Mouse (Mus musculus) induced T-regulatory cell, adult 2 months (primary cell): ENCODE measurements around the gene Car10.
A peak's percentile ranks its signal among the peaks of the same experiment; 100 is the strongest.

Experiments
- DNase-seq: peaks from one replicate; pipeline ENCODE4 v3.0.0-alpha.2; 2012; ENCODE audit warnings: low read depth

The Car10 gene

GRCm38 (mm10) chr11:93497896-93498295 lies 400.1 kb downstream of the Car10 start:
- no peak for DNase-seq

DNA sequence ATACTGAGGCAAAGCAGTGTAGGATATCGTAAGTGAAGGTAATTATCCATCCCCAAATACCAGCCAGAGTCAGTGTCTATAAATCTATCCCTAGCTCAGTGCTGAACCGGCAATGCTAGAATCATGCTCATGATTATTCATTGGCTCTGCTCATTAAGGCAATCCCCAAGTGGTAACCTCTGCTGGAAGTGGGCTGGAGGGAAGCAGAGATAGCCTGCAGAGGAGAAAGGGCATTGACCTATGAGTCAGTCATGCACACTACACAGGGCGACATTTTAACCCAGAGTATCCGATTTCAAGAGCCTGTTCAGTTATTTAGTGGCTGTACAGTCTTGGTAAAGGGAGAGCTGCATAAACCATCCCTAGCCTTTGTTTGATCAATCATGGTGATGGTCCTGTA lies 402.6 kb downstream of the Car10 start:
- DNase-seq, result no peak

DNA sequence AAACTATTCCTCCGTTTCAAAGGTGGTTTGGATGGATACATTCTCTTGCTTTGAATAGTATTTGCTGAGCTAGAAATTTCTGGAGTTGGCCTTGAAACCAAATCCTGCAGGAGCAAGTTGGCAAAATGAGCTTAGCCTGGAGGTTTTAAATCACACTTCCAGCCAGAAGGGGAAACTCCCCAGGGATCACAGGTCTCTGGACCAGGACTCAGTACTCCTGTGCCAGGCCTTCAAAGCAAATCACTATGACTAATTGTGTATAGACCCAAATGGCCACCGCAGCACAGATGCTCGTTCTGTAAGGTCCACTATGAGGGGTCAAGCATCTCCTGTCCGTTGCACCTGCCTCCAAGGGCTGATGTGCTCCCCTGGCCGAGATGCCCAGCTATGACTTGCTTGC lies 403.8 kb downstream of the Car10 start:
- DNase-seq, result no peak

GRCm38 (mm10) chr11:93502864-93503263 lies 405.0 kb downstream of the Car10 start:
- DNase-seq, result no peak

DNA sequence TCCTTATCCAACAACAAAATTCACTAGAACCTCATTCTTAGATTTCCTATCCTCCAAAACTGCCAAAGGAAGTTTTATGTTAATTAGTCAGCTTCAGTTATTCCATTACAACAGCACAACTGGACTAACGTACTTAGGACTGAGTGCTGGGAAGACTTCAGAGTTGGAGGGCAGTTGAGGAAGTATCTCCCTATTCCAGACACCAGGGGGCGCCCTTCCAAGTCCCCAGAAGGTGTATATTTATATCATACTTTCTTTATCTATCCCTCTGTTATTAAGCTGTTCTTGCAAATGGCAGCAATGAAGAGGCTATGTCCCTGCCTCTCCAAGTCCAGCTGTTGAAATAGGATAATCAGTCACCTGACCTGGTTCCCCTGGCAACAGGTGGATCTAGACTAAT lies 405.6 kb downstream of the Car10 start:
- peak; percentile 37 for DNase-seq

DNA sequence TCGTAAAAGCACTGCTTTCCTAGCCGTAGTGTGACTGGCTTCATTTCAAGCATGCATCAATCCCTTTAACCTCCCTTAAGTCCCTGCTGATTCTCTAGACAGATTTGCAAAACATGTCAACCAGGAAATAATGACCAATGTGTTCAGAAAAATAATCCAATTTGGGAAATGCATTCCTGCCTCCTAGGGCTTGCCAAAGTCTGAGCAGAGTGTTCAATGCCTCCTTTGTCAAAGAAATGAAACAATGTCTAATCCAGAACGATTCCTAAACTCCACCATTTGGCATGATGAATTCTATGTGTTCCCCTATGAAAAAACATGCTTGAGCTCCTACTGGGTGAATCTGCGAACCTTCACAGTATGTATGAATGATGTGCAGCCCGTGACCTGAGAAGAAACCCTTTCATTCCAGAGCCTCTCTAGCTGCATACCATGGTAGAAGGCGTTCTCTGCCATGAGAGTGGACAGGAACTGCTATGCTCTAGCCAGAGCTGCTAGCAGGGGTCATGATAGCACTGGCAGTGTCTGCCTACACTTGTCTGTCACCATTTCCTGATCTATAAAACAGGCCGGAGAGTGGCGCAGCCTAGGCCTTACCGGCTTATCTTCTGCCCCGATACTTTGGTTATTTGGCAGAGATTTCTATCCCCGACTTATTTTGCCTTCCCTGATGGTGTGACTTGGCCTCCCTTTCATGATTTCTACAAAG lies 411.9 kb downstream of the Car10 start:
- no peak for DNase-seq

DNA sequence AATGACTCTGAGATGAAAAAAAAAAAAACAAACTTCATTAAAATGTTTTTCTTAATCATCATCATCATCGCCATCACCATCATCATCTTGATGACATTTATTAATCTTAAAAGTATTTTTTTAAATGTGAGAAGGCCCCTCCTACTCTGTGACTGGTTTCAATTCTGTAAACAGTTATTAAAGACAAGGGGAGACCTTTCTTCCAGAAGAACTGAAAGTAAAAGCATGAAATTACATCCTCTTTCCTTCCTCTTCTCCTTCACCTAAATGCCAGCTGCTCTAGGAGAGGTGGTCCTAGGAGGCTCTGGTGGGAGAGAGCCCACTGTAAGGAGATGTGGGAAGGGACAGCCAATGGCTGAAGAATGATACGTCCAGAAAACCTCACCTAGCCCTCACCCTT lies 415.0 kb downstream of the Car10 start:
- no peak for DNase-seq

- no peak for DNase-seq
Observed at GRCm38 (mm10) chr11:93514396-93514795, 416.6 kb downstream of the Car10 start.

DNA sequence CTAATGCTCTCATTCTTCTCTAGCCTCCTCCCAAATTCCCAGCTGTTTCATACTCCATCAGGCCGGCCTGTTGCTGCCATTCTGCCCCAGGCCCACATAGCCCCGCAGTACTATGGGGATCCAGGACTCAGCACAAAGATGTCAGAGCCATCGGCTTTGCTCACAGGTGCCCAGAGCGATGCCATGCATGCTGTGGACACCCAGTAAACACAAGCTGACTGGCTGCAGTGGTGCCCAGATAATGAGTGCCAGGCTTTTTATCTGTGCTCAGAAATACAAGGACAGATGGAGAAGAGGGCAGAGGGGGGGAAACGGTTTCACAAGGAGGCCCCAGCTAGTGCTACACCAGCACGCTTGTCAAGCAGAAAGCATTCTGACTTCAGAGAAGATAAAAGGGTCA lies 417.7 kb downstream of the Car10 start:
- DNase-seq, result no peak

- no peak for DNase-seq
Observed at GRCm38 (mm10) chr11:93516216-93516615, 418.4 kb downstream of the Car10 start.

GRCm38 (mm10) chr11:93516946-93517345 lies 419.1 kb downstream of the Car10 start:
- DNase-seq, result no peak

- DNase-seq, result no peak
Observed at GRCm38 (mm10) chr11:93522501-93522900, 424.7 kb downstream of the Car10 start.

DNA sequence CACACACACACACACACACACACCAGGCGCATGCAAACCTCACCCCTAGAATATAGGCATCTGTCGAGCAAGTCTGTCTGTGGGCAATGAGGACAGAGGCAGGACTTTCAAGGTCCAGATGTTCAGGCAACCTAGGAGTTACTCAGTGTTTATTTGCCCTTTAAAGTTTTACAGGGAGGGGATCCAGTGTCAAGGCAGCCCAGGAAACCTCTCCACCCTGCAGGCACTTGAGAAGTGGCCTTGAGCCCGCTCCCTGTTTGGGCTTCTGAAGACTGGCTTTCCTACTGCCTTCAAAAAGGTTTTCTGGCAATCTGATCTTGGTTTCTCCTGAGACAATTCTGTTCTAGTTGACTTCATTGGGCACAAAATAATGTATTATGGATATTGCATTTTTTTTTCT lies 428.1 kb downstream of the Car10 start:
- no peak for DNase-seq

DNA sequence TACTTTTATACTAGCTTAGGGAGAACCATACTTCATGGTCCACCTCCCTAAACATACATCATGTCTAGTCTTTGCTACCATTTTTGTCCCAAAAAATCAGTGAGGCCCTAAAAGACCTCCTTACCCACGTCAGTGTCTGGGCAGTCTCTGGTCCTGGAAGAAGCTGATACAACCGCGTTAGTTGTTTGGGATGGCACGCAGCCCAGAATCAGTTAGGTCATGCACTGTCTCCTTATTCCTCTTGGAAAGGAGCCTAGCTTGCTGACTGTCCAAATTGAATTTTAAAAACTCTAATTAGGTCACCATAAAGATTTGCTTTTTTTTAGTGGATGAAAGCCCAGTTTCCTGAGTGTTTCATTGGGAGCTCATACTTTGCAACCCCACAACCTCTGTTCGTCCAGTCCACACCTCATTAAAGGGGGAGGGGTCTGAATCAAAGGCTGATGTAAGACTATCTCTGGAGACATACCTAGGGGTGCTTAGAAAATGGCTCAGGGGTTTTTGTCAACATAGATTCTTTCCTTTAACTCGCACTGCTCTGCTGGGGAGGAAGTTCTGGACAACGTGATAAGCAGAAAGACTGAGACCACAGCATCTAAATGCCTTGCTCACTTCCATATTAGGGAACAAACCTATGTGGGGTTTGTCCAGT lies 433.3 kb downstream of the Car10 start:
- no peak for DNase-seq

DNA sequence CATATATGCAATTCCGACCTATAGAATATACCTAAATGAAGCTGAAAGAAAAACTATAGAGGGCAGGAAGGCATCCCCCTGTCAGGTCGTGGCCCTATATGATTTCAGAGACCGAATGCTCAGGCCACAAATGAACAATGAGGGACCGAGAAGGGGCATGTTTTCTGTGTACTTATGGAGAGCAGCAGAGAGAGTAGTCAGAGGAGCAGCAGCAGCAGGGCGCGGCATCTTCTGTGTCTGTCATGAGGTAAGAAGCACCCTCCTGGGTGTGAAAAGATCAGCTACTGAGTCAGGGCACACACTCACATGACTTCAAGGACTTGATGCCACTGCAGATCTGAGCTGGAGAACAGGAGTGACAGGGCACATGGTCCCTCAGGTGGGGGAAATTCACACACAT lies 438.4 kb downstream of the Car10 start:
- no peak for DNase-seq

GRCm38 (mm10) chr11:93548904-93549303 lies 451.1 kb downstream of the Car10 start:
- DNase-seq, result no peak

- peak; percentile 2 for DNase-seq
Observed at GRCm38 (mm10) chr11:93550908-93551307, 453.1 kb downstream of the Car10 start.

DNA sequence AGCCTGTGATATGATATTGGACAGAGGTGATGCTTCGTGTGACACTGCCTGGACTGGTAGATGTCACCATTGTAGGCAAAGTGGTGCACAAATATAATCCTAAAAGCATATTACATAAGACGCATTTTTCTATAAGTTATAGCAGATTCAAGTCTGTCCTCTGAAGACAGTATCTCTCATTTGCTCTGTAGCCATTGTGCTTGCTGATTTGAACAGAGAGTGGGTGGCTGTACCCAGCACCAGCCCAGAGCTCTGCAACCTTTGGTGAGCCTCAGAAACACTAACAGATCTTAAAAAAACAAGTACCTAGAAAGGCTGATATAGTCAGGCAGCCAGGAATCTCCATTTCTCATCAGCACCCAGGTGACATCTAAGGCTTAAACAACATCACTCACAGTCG lies 461.3 kb downstream of the Car10 start:
- no peak for DNase-seq

DNA sequence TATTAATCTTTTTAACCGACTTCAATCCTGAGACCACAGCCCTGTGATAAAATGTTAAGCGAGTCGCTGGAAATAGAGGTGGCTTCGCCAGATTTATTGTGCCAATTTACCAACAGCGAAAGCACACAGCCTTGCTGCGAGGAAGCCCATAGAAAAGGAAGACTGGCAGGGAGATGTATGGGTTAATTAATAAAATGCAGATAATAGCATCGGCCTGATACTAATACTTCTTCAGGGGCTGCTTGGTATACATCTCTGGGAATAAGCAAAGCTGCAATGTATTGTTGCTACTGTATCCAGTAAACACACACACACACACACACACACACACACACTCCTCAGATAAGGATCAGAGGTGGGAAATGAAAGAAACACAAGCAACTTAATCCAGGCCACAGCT lies 462.7 kb downstream of the Car10 start:
- no peak for DNase-seq

DNA sequence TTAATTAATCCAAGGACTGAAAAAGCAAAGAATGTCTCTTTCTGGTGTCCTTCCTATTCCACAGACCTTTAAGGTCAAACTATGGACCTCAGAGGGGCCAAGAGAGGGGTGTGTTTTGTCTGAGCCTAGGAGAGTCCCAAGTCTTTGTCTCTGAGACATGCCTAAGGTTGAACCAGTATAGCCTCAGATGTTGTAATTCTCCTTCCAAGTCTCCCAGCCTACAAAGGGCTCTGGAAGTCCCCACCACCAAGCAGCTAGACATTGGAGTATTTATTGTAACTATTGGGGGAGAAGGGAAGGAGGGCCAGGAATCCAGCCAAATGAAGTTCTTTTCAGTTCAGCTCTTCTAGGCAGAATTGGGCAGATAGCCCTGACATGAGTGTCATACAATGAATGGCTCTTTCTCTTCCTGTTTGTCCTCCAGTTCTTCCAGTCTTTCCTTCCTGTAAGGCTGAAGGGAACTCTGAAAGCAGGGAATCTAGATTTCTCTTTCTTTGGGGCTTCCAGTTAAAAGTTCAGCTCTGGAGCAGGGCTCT lies 464.6 kb downstream of the Car10 start:
- DNase-seq, result no peak

- DNase-seq, result no peak
Observed at GRCm38 (mm10) chr11:93565756-93566155, 467.9 kb downstream of the Car10 start.

GRCm38 (mm10) chr11:93571917-93572641 lies 474.3 kb downstream of the Car10 start:
- DNase-seq, result no peak

GRCm38 (mm10) chr11:93577441-93577840 lies 479.6 kb downstream of the Car10 start:
- DNase-seq, result no peak
